Mouse (Mus musculus) intestine, embryonic 14.5 days (tissue): ENCODE data around the gene Nefh. TPM values are rescaled to one million over a fixed set of nuclear protein-coding genes. Genes with fewer than 3 reads are reported as not detected.

ENCODE experiments used
- ATAC-seq: fragments of 200-750 bp; cut with Nextera tagmentation; replicated peaks from 2 replicates; pipeline ENCODE4 v1.8.0; 2017; ENCODE audit warnings: low read depth, moderate number of reproducible peaks, moderate TSS enrichment, moderate library complexity; ENCODE audit not compliant: low FRiP score, low TSS enrichment
- DNase-seq: peaks from one replicate; pipeline ENCODE4 v3.0.0-alpha.2; 2018; ENCODE audit warnings: low spot score
- H3K27ac ChIP-seq: fragments of 300-500 bp; sonication (generic); 2 replicates; pipeline ENCODE4 v1.5.1; 2014; ENCODE audit warnings: low read depth, mild to moderate bottlenecking, control low read depth
- H3K27me3 ChIP-seq: fragments of 300-500 bp; sonication (generic); replicated peaks from 2 replicates; pipeline ENCODE4 v1.6.1; 2014; ENCODE audit warnings: low read length, control low read depth; ENCODE audit not compliant: control insufficient read depth, insufficient read depth
- H3K36me3 ChIP-seq: fragments of 300-500 bp; sonication (generic); 2 replicates; pipeline ENCODE4 v1.6.1; 2014; ENCODE audit warnings: low read length, control low read depth; ENCODE audit not compliant: control insufficient read depth, insufficient read depth
- H3K4me1 ChIP-seq: fragments of 300-500 bp; sonication (generic); replicated peaks from 2 replicates; pipeline ENCODE4 v1.6.1; 2014; ENCODE audit warnings: low read length, control low read depth, mixed read lengths; ENCODE audit not compliant: control insufficient read depth, insufficient read depth
- H3K4me2 ChIP-seq: fragments of 300-500 bp; sonication (generic); 2 replicates; pipeline ENCODE4 v1.6.1; 2014; ENCODE audit warnings: low read length
- H3K4me3 ChIP-seq: fragments of 300-500 bp; sonication (generic); 2 replicates; pipeline ENCODE4 v1.5.1; 2014; ENCODE audit warnings: low read depth, low read length, control low read depth, mixed read lengths
- H3K9ac ChIP-seq: fragments of 300-500 bp; sonication (generic); 2 replicates; pipeline ENCODE4 v1.6.1; 2014; ENCODE audit warnings: mild to moderate bottlenecking, low read length
- H3K9me3 ChIP-seq: fragments of 300-500 bp; sonication (generic); 2 replicates; pipeline ENCODE4 v1.6.1; 2016; ENCODE audit warnings: low read length, control low read depth; ENCODE audit not compliant: control insufficient read depth
- WGBS: fragments of 180-500 bp; shearing (Covaris S2); extraction: QIAGEN DNeasy Blood & Tissue Kit; methylation state at CpG from one replicate; pipeline ENCODE4 v1.1.7; 2014; 5-methylcytosine and 5-hydroxymethylcytosine counted together
- polyA plus RNA-seq: library from polyadenylated mRNA; unstranded; fragments of >200 nt; fragmentation: Nextera tagmentation; extraction: Ambion mirVana; gene quantifications from 2 replicates; pipeline ENCODE4 v1.2.1, GENCODE M21; 2014

Nefh gene
- polyA plus RNA-seq, 1 experiment from 2014 or later = 1.2 TPM

- peaks cover 7% of the 10 kb centered on the region for H3K4me1 ChIP-seq
- 0 out of 2 replicates have a peak overlapping the region, but pooled peaks have one; percentile 5 for H3K4me2 ChIP-seq
- no peak overlapping the region for H3K4me3 ChIP-seq
- DNase-seq = no peak
- H3K9ac ChIP-seq = no peak overlapping the region
- ATAC-seq = no peak
- no peaks in the 10 kb centered on the region for H3K9me3 ChIP-seq
- no peaks in the 10 kb centered on the region for H3K27me3 ChIP-seq
- H3K27ac ChIP-seq = no peak overlapping the region
- no peaks in the 10 kb centered on the region for H3K36me3 ChIP-seq
- WGBS = 6% methylated on average over 5 of the region's 5 CpGs
Observed at GRCm38 (mm10) chr11:4984249-4984648, 36.4 kb upstream of the Nefh start.

GRCm38 (mm10) chr11:4983538-4983937 lies 35.7 kb upstream of the Nefh start:
- H3K4me3 ChIP-seq = no peak overlapping the region
- ATAC-seq = no peak
- no peak overlapping the region for H3K9ac ChIP-seq
- H3K27ac ChIP-seq = no peak overlapping the region
- peaks cover 7% of the 10 kb centered on the region for H3K4me1 ChIP-seq
- no peaks in the 10 kb centered on the region for H3K36me3 ChIP-seq
- no peak overlapping the region for H3K4me2 ChIP-seq
- 54% methylated on average over 2 of the region's 2 CpGs for WGBS
- H3K27me3 ChIP-seq = no peaks in the 10 kb centered on the region
- no peak for DNase-seq
- H3K9me3 ChIP-seq = no peaks in the 10 kb centered on the region

- Histone ChIP-seq H3K27ac (no peak overlapping the region), H3K9ac (no peak overlapping the region), H3K4me1 (peaks cover 7% of the 10 kb centered on the region), H3K4me2 (no peak overlapping the region), H3K4me3 (no peak overlapping the region), H3K36me3 (no peaks in the 10 kb centered on the region), H3K9me3 (no peaks in the 10 kb centered on the region), H3K27me3 (no peaks in the 10 kb centered on the region)
- ATAC-seq = no peak
- WGBS = 71% methylated on average over 3 of the region's 3 CpGs
- DNase-seq = no peak
Observed at GRCm38 (mm10) chr11:4983010-4983409, 35.1 kb upstream of the Nefh start.

- H3K27ac ChIP-seq = no peak overlapping the region
- no peak overlapping the region for H3K9ac ChIP-seq
- no peaks in the 10 kb centered on the region for H3K36me3 ChIP-seq
- ATAC-seq (peak; percentile 45; the same call in 1 of the 2 replicates), DNase-seq (peak; percentile 81)
- no peak overlapping the region for H3K4me2 ChIP-seq
- H3K4me1 ChIP-seq = no peaks in the 10 kb centered on the region
- H3K27me3 ChIP-seq = no peaks in the 10 kb centered on the region
- H3K9me3 ChIP-seq = no peaks in the 10 kb centered on the region
- no peak overlapping the region for H3K4me3 ChIP-seq
- WGBS = 6% methylated on average over 14 of the region's 14 CpGs
Observed at GRCm38 (mm10) chr11:4975623-4976022, 27.8 kb upstream of the Nefh start.

- no peak for ATAC-seq
- Histone ChIP-seq H3K4me1 (no peaks in the 10 kb centered on the region), H3K9me3 (no peaks in the 10 kb centered on the region), H3K4me3 (no peak overlapping the region), H3K36me3 (no peaks in the 10 kb centered on the region), H3K4me2 (no peak overlapping the region), H3K9ac (no peak overlapping the region), H3K27me3 (no peaks in the 10 kb centered on the region), H3K27ac (no peak overlapping the region)
- WGBS = 59% methylated on average over 11 of the region's 11 CpGs
- no peak for DNase-seq
Observed at GRCm38 (mm10) chr11:4974376-4975122, 26.7 kb upstream of the Nefh start.

- Histone ChIP-seq H3K4me2 (no peak overlapping the region), H3K4me3 (no peak overlapping the region), H3K4me1 (no peaks in the 10 kb centered on the region), H3K27me3 (no peaks in the 10 kb centered on the region), H3K9ac (no peak overlapping the region), H3K27ac (no peak overlapping the region), H3K9me3 (no peaks in the 10 kb centered on the region), H3K36me3 (no peaks in the 10 kb centered on the region)
- WGBS = 87% methylated on average over 2 of the region's 2 CpGs
- no peak for ATAC-seq
- DNase-seq = no peak
Observed at GRCm38 (mm10) chr11:4973871-4974256, 26.0 kb upstream of the Nefh start.

- Histone ChIP-seq H3K9me3 (no peaks in the 10 kb centered on the region), H3K27ac (no peak overlapping the region), H3K4me3 (no peak overlapping the region), H3K9ac (no peak overlapping the region), H3K4me2 (no peak overlapping the region), H3K27me3 (no peaks in the 10 kb centered on the region), H3K4me1 (no peaks in the 10 kb centered on the region), H3K36me3 (no peaks in the 10 kb centered on the region)
- no peak for ATAC-seq
- 66% methylated on average over 13 of the region's 13 CpGs for WGBS
- peak; percentile 68 for DNase-seq
Observed at GRCm38 (mm10) chr11:4972967-4973870, 25.4 kb upstream of the Nefh start.

- no peak overlapping the region for H3K4me3 ChIP-seq
- H3K36me3 ChIP-seq = no peaks in the 10 kb centered on the region
- ATAC-seq = no peak
- no peaks in the 10 kb centered on the region for H3K4me1 ChIP-seq
- no peak for DNase-seq
- no peak overlapping the region for H3K27ac ChIP-seq
- no peaks in the 10 kb centered on the region for H3K27me3 ChIP-seq
- no peaks in the 10 kb centered on the region for H3K9me3 ChIP-seq
- WGBS = 50% methylated on average over 10 of the region's 10 CpGs
- H3K4me2 ChIP-seq = no peak overlapping the region
- no peak overlapping the region for H3K9ac ChIP-seq
Observed at GRCm38 (mm10) chr11:4968376-4968775, 20.5 kb upstream of the Nefh start.
